Mouse (Mus musculus) limb, embryonic 10.5 days (tissue): ENCODE data around the gene Thap3. TPM values are rescaled to one million over a fixed set of nuclear protein-coding genes. Genes with fewer than 3 reads are reported as not detected.

Experiments used
- DNase-seq: peaks from one replicate; pipeline ENCODE4 v3.0.0-alpha.2; 2017; ENCODE audit warnings: low spot score
- H3K27ac ChIP-seq: fragments of 300-500 bp; sonication (generic); 2 replicates; pipeline ENCODE4 v1.5.1; 2016; ENCODE audit warnings: mild to moderate bottlenecking
- H3K27me3 ChIP-seq: fragments of 300-500 bp; sonication (generic); 2 replicates; pipeline ENCODE4 v1.6.1; 2016; ENCODE audit warnings: low read depth, mild to moderate bottlenecking; ENCODE audit not compliant: poor library complexity, severe bottlenecking
- H3K36me3 ChIP-seq: fragments of 300-500 bp; sonication (generic); 2 replicates; pipeline ENCODE4 v1.6.1; 2016; ENCODE audit warnings: mild to moderate bottlenecking, moderate library complexity
- H3K4me1 ChIP-seq: fragments of 300-500 bp; sonication (generic); 2 replicates; pipeline ENCODE4 v1.6.1; 2016
- H3K4me3 ChIP-seq: fragments of 300-500 bp; sonication (generic); 2 replicates; pipeline ENCODE4 v1.5.1; 2016; ENCODE audit warnings: mild to moderate bottlenecking, moderate library complexity
- H3K9me3 ChIP-seq: fragments of 300-500 bp; sonication (generic); replicated peaks from 2 replicates; pipeline ENCODE4 v1.6.1; 2016; ENCODE audit warnings: mild to moderate bottlenecking
- WGBS: fragments of 180-500 bp; shearing (Covaris S2); methylation state at CpG from one replicate; pipeline ENCODE4 v1.1.7; 2016; 5-methylcytosine and 5-hydroxymethylcytosine counted together
- polyA plus RNA-seq: library from polyadenylated mRNA; unstranded; fragments of >200 nt; fragmentation: Nextera tagmentation; extraction: Ambion mirVana; gene quantifications from 2 replicates; pipeline ENCODE4 v1.2.1, GENCODE M21; 2016

The Thap3 gene
- polyA plus RNA-seq, 1 experiment from 2014 or later = 43.1 TPM

- no peak overlapping the region for H3K27ac ChIP-seq
- no peaks in the 10 kb centered on the region for H3K9me3 ChIP-seq
- no peak for DNase-seq
- peaks cover 2% of the 10 kb centered on the region for H3K36me3 ChIP-seq
- no peak overlapping the region for H3K4me3 ChIP-seq
- peaks cover 20% of the 10 kb centered on the region for H3K27me3 ChIP-seq
- 24% methylated on average over 3 of the region's 3 CpGs for WGBS
- peaks cover 49% of the 10 kb centered on the region for H3K4me1 ChIP-seq
Observed at GRCm38 (mm10) chr4:152006812-152007211, 18.0 kb upstream of the Thap3 start.

DNA sequence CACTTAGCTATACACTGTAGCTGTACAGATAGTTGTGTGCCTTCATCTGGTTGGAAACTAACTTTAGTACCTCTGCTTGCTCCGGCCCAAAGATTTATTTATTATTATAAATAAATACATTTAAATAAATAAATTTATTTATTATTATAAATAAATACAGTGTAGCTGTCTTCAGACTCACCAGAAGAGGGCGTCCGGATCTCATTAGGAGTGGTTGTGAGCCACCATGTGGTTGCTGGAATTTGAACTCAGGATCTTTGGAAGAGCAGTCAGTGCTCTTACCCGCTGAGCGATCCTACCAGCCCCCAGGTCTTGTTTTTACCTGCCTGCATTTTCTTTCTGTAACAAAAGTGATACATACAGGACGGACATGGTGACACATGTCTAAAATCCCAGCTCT is 17.3 kb upstream of the Thap3 start:
- WGBS = 77% methylated on average over 6 of the region's 6 CpGs
- peaks cover 42% of the 10 kb centered on the region for H3K4me1 ChIP-seq
- H3K4me3 ChIP-seq = no peak overlapping the region

GRCm38 (mm10) chr4:152002063-152002462 is 13.3 kb upstream of the Thap3 start:
- Histone ChIP-seq H3K27me3 (peaks cover 8% of the 10 kb centered on the region), H3K27ac (no peak overlapping the region), H3K36me3 (no peaks in the 10 kb centered on the region), H3K4me3 (no peak overlapping the region), H3K4me1 (peaks cover 8% of the 10 kb centered on the region), H3K9me3 (no peaks in the 10 kb centered on the region)
- WGBS = 88% methylated on average over 3 of the region's 3 CpGs
- no peak for DNase-seq

More for the DNA sequence above, 17.3 kb upstream of the Thap3 start:
- H3K9me3 ChIP-seq = no peaks in the 10 kb centered on the region
- peaks cover 20% of the 10 kb centered on the region for H3K27me3 ChIP-seq
- no peak overlapping the region for H3K27ac ChIP-seq
- H3K36me3 ChIP-seq = no peaks in the 10 kb centered on the region
- DNase-seq = no peak

- Histone ChIP-seq H3K36me3 (no peaks in the 10 kb centered on the region), H3K9me3 (no peaks in the 10 kb centered on the region), H3K4me1 (peaks cover 10% of the 10 kb centered on the region), H3K4me3 (no peak overlapping the region), H3K27me3 (0 out of 2 replicates have a peak, but pooled peaks cover under 1% of the 10 kb centered on the region), H3K27ac (no peak overlapping the region)
- 67% methylated on average over 4 of the region's 4 CpGs for WGBS
- no peak for DNase-seq
Observed at GRCm38 (mm10) chr4:152001335-152001734, 12.5 kb upstream of the Thap3 start.

DNA sequence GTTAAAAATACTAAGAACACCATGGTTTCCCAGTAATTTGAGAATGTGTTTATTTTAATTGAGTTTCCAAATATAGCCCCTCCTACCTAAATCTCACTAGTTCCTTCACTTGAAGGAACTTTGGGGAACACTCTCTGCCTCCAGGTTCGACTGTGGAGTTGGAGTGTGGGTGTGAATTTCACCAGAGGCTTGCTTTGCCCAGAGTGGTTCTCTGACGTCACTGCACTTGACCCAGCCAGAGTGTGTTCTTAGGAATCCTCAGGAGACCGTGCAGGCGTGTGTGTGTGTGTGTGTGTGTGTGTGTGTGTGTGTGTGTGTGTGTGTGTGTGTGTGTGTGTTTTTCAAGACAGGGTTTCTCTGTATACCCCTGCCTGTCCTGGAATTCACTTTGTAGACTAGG is 12.1 kb upstream of the Thap3 start:
- Histone ChIP-seq H3K27me3 (no peaks in the 10 kb centered on the region), H3K36me3 (no peaks in the 10 kb centered on the region), H3K9me3 (no peaks in the 10 kb centered on the region), H3K4me3 (no peak overlapping the region), H3K4me1 (peaks cover 10% of the 10 kb centered on the region), H3K27ac (no peak overlapping the region)
- no peak for DNase-seq
- WGBS = 53% methylated on average over 4 of the region's 4 CpGs

GRCm38 (mm10) chr4:151999481-151999880 is 10.7 kb upstream of the Thap3 start:
- Histone ChIP-seq H3K36me3 (no peaks in the 10 kb centered on the region), H3K9me3 (no peaks in the 10 kb centered on the region), H3K4me3 (no peak overlapping the region), H3K27ac (no peak overlapping the region), H3K27me3 (no peaks in the 10 kb centered on the region), H3K4me1 (peaks cover 23% of the 10 kb centered on the region)
- 68% methylated on average over 3 of the region's 3 CpGs for WGBS
- no peak for DNase-seq

- H3K9me3 ChIP-seq = no peaks in the 10 kb centered on the region
- H3K4me3 ChIP-seq = no peak overlapping the region
- H3K27me3 ChIP-seq = no peaks in the 10 kb centered on the region
- H3K36me3 ChIP-seq = peaks cover 13% of the 10 kb centered on the region
- WGBS = 74% methylated on average over 3 of the region's 3 CpGs
- peaks cover 36% of the 10 kb centered on the region for H3K4me1 ChIP-seq
- DNase-seq = no peak
- no peak overlapping the region for H3K27ac ChIP-seq
Observed at GRCm38 (mm10) chr4:151997701-151998100, 8.9 kb upstream of the Thap3 start.

DNA sequence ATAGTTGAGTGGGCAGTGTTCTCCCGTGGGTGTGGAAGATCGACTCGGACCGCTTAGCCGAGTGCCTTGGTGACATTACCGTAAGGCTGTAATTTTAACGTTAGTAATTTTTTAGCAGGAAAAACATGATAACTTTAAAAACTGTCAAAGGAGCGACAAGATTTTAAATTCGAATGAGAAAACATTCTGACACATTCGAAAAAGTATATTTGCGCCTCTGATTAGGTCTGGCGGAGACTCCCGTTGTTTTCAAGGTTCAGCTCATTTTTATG is 8.1 kb upstream of the Thap3 start:
- WGBS = 7% methylated on average over 13 of the region's 13 CpGs
- Histone ChIP-seq H3K27ac (peak overlapping the region; percentile 96), H3K4me1 (peaks cover 36% of the 10 kb centered on the region), H3K36me3 (peaks cover 22% of the 10 kb centered on the region), H3K27me3 (no peaks in the 10 kb centered on the region), H3K4me3 (peak overlapping the region; percentile 100), H3K9me3 (no peaks in the 10 kb centered on the region)
- no peak for DNase-seq

DNA sequence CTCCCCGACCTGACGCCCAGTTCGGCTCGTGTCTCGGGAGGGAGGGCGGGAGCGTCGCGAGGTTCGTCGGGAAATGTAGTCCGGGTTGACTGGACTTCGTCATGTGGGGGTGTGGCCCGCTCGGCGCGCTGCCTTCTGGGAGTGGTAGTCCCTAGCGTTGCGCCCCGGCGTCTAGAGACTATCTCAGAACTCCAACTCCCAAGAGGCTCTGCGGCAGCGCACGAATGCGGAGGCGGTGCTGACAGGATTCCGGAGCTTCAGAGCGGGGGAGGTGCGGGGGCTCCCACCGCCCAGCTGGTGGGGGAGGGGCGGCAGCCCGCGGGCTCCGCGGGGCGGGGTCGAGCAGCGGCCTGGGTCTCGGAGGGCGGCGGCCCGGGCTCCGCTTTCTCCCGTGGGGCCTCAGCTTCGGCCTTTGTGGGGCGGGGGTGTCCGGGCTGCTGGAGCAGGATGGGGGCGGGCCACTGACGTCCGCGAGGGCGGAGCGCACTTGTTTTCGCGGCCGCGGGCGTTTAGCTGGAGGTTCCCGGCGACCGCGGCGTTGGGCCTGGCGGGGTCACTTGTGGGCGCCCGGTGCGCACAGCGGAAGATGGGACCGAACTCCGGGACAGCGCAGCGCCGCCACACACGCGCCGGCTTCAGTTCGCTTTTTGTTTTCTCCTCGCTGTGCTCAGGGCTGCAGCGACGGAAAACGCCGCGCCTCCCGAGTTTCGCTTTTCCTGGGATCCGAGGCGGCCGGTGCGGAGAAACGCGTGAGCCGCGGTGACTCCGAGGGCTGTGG is 7.6 kb upstream of the Thap3 start, which contains the start of gene Phf13:
Gene Phf13 (minus strand): TSS at position 86 of the 778 bp plus-strand sequence.
- Histone ChIP-seq H3K27ac (peak within 1 kb of the TSS; percentile 96), H3K9me3 (no peaks in the 10 kb centered on the region), H3K4me1 (peaks cover 36% of the 10 kb centered on the region), H3K36me3 (peaks cover 27% of the 10 kb centered on the region), H3K27me3 (no peaks in the 10 kb centered on the region), H3K4me3 (peak within 1 kb of the TSS; percentile 100)
- peak; percentile 98 for DNase-seq
- WGBS = under 1% methylated on average over 93 of the region's 94 CpGs

DNA sequence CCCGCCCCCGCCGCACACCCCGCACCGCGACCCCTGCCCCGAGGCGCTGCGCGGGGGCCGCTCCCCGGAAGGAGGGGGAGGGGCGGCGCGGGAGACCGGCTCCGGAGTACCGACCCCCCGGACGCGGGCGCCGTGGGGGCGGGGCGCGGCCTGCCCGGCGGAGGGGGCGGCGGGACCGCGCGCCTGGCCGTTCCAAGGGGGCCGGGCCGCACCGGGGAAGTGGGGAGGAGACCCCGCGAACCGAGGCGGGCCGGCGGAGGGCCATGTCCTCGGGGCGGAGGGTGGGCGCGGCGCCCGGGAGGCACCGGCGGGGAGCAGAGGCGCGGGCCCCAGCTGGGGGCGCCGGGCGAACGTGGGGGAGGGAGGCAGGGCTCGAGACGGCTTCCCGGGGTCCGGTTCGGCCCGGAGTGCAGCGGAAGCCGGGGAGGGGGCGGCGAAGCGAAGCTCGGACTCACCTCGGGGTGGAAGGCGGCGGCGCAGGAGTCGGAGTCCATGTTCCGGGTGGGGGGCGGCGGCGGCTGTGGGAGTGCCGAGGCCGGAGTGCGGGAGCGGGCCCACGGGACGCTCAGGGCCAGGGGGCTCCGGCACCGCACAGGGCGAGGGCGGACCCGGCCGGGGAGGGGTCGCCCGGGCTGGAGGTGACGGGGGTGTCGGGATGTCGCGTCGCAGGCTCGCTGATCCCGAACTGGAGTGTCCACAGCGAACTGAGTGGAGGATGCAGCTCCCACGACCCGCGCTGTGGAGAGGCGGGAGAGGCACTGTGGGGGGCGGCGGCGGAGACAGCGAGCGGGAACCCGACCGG is 6.8 kb upstream of the Thap3 start:
- no peaks in the 10 kb centered on the region for H3K9me3 ChIP-seq
- peak overlapping the region; percentile 96 for H3K27ac ChIP-seq
- DNase-seq = no peak
- H3K27me3 ChIP-seq = no peaks in the 10 kb centered on the region
- peaks cover 35% of the 10 kb centered on the region for H3K36me3 ChIP-seq
- peak overlapping the region; percentile 100 for H3K4me3 ChIP-seq
- WGBS = under 1% methylated on average over 110 of the region's 111 CpGs
- peaks cover 36% of the 10 kb centered on the region for H3K4me1 ChIP-seq

- 2% methylated on average over 61 of the region's 61 CpGs for WGBS
- peak overlapping the region; percentile 96 for H3K27ac ChIP-seq
- H3K4me3 ChIP-seq = peak overlapping the region; percentile 100
- peaks cover 36% of the 10 kb centered on the region for H3K4me1 ChIP-seq
- H3K9me3 ChIP-seq = no peaks in the 10 kb centered on the region
- peak; percentile 69 for DNase-seq
- no peaks in the 10 kb centered on the region for H3K27me3 ChIP-seq
- peaks cover 45% of the 10 kb centered on the region for H3K36me3 ChIP-seq
Observed at GRCm38 (mm10) chr4:151994228-151995171, 5.7 kb upstream of the Thap3 start.

DNA sequence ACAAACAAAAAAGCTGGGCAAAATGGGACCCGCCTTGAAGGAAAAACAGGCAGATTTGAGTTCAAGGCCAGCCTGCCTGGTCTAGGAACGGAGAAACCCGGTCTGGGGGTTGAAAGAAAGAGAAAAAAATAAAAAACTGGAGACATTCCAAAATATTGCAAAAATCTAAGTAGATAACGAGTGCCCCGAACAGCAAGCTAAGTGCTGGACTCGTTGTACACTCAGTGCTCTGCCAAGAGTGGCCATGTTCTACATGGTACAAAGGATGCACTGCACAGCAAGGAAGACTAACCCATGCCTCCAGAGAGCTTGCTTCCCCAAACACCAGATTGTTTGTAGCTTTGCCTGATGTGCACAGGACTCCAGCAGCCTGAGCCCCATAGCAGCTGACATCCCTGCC is 4.2 kb upstream of the Thap3 start:
- DNase-seq = no peak
- Histone ChIP-seq H3K9me3 (no peaks in the 10 kb centered on the region), H3K4me1 (peaks cover 49% of the 10 kb centered on the region), H3K27me3 (no peaks in the 10 kb centered on the region), H3K36me3 (peaks cover 49% of the 10 kb centered on the region), H3K4me3 (no peak overlapping the region), H3K27ac (no peak overlapping the region)
- WGBS = 87% methylated on average over 6 of the region's 6 CpGs
